Mouse (Mus musculus): ENCODE measurements at regions not wholly inside any gene's neighbourhood (a gene's known extent, or its start where the extent isn't known, plus 50 kb on each side); places are given as distances from the start of the nearest gene placed in this dataset.

- DNase-seq (ENCODE audit: extremely low spot score in 1 of 2, low spot score in 1 of 2), result no peak
These were observed 215.2 kb upstream of the Mocs1 start for GRCm38 (mm10) chr17:49212918-49213317.

GRCm38 (mm10) chr17:49215281-49215680 lies 212.9 kb upstream of the Mocs1 start:
- DNase-seq (ENCODE audit: extremely low spot score in 1 of 2, low spot score in 1 of 2), result no peak

- DNase-seq (ENCODE audit: extremely low spot score in 1 of 2, low spot score in 1 of 2), result peak in 1 of 2 experiments; percentile 68
These were observed 208.5 kb upstream of the Mocs1 start for GRCm38 (mm10) chr17:49219512-49220197.

- DNase-seq (ENCODE audit: extremely low spot score in 1 of 2, low spot score in 1 of 2), result no peak
These were observed 204.9 kb upstream of the Mocs1 start for GRCm38 (mm10) chr17:49223212-49223611.

GRCm38 (mm10) chr17:49223651-49224050 lies 204.5 kb upstream of the Mocs1 start:
- peak in 1 of 2 experiments; percentile 32 for DNase-seq (ENCODE audit: extremely low spot score in 1 of 2, low spot score in 1 of 2)

DNA sequence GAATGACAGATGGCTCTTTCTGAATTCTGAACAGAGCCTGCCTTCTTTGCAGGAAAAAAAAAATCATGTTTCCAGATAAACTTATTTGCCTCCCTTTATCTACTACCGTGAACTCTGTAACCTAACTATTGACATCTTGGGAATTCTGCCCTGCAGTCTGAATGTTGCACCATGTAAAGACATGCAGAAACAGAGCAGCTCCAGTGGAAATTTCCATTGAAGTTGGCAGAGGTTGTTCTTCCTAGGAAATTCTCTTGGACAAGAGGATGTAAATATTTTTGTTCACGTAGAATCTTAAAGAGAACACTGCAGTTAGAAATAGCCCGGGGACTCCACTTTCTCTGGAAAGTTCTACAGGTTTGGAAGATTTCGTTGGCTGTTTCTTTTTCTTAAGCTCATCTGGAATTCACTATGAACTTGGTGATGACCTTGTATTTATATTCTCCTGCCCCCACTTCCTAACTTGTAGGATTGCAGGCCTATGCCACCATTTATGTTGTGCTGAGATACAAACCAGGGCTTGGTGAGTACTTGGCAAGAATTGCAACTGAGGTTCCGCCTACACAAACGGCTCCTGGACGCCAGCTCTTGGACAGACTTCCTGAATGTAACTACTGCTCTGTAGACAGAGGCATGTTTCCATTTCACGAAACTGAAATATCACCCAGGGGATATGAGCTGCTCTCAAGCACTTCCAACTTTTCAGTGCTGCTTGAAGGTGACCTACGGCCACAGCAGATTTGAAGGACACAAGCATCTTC lies 202.7 kb upstream of the Mocs1 start:
- DNase-seq (ENCODE audit: extremely low spot score in 1 of 2, low spot score in 1 of 2), result peak in 1 of 2 experiments; percentile 71

GRCm38 (mm10) chr17:49226016-49226400 lies 202.2 kb upstream of the Mocs1 start:
- no peak for DNase-seq (ENCODE audit: extremely low spot score in 1 of 2, low spot score in 1 of 2)

DNA sequence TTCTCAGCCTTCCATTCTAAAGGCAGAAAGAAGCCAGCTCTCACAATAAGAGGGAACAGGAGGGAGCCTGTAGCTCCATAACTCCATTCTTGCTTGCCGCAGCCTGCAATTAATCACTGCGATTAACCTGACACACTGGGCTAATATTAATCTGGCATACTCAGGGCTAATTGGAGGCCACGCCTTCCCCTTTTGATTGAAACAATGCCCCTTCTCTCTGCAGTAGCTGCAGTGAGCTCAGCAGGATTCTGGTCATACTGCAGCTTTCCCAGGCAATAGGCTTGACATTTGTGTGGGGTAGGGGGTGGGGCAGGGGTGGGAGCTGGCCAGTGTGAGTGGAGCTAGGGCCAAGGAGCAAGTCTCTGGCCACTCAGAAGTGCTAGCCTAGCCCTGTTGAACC lies 196.9 kb upstream of the Mocs1 start:
- DNase-seq (ENCODE audit: extremely low spot score in 1 of 2, low spot score in 1 of 2), result no peak

- no peak for DNase-seq (ENCODE audit: extremely low spot score in 1 of 2, low spot score in 1 of 2)
These were observed 188.1 kb upstream of the Mocs1 start for GRCm38 (mm10) chr17:49240097-49240496.

- peak in 1 of 2 experiments; percentile 38 for DNase-seq (ENCODE audit: extremely low spot score in 1 of 2, low spot score in 1 of 2)
These were observed 184.7 kb upstream of the Mocs1 start for GRCm38 (mm10) chr17:49243419-49243818.

DNA sequence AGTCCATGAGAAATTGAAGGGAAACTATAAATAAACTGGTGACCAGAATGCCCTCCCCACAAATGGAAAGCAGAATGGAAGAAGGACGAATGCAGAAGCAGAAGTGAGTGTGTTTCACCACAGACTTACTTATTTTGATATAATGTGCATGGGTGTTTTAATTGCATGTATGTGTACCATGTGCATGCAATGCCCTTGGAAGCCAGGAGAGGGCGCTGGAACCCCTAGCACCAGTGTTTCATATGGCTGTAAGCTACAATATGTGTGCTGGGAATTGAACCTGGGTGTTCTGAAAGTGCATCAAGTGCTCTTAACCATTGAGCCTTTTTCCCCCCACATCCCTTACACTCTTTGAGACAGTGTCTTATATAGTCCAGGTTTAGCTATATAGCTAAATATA lies 183.1 kb upstream of the Mocs1 start:
- no peak for DNase-seq (ENCODE audit: extremely low spot score in 1 of 2, low spot score in 1 of 2)

DNA sequence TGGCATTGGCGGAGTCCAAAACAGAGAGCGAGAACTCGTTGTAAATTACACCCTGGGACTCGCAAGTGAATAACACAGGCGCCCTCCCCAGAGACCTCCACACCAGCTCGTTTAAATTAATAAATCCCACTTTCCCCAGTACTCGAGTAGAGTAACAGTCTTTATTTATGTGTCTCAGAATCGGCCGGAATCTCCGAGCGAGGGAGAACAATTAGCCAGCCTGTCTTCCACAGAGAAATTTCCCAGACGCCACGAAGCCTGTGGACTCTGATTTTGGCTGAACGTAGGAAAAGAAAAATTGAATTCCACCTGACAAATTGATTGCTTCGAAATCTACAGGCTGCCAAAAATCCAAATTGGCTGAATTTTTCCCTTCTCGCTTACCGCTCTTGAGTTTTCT lies 180.9 kb upstream of the Mocs1 start:
- DNase-seq (ENCODE audit: extremely low spot score in 1 of 2, low spot score in 1 of 2), result no peak

DNA sequence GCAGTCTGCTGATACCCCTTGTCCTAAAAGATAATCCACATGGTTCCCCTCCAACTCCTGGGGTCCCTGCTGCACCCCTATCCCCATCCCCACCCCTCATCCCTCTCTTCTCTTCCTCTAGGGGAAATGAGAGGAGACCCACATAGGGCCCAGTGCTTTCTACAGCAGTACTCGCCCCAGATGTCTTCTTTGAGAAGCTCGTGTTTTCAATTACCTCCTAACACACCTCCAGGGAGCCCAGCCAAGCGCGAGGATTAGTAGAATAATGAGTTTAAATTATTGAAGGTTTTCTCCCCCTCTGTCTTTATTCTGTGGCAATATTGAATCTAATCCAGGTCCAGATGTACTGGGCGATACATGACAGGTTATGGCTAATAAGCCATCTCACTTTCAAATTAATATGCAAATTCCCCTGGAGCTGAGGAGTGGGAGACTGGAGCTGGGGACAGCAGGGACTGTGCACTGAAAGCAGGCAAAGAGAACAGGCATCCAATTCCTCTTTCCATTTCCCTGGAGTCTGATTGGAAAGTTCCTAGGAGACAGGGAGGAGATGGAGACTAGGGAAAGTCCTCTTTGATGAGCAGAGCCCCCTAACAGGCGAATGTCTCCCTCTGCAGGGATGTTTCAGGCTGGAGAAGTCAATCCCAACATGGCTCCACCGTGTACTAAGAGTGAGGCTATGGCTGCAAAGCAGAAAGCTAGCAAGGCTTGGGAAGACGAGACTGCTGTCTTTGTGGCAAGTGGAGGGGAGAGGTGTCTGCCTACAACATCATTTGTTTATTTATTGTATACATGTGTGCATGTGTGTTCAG lies 177.2 kb upstream of the Mocs1 start:
- no peak for DNase-seq (ENCODE audit: extremely low spot score in 1 of 2, low spot score in 1 of 2)

- DNase-seq (ENCODE audit: extremely low spot score in 1 of 2, low spot score in 1 of 2), result no peak
These were observed 175.9 kb upstream of the Mocs1 start for GRCm38 (mm10) chr17:49252271-49252670.

DNA sequence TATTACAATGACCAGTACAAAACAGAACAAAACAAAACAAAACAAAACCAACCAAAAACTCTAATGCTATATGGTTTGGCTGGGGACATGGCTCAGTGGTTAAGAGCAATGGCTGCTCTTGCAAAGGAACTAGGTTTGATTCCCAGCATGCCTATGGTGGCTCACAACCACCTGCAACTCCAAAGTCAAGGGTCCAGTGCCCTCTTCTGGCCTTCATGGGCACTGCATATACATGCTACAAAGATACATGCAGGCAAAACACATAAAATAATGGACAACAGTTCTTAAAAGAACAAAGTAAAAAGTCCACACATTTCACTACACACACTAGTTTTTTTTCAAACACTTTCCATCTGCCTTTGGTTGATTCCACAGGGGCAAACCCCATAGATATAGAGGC lies 169.7 kb upstream of the Mocs1 start:
- DNase-seq (ENCODE audit: extremely low spot score in 1 of 2, low spot score in 1 of 2), result no peak

DNA sequence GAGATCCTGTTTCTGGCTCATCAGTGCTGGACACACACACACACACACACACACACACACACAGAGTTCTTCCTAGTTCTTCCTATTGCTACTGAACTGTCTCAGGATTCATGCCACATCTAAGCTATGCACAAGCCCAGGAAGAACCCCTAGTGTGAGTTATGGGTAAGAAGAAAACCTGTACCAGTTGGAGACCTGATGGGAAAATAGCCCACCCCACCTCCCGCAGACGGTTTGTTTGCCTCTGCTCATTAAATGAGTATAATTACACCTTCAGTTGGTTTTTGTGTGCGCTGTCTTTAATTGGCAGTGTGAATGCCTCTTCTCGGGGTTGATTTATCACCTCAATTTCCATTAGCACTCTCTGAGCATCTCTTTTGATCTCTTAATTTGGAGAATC lies 165.8 kb upstream of the Mocs1 start:
- no peak for DNase-seq (ENCODE audit: extremely low spot score in 1 of 2, low spot score in 1 of 2)

GRCm38 (mm10) chr17:49266343-49266742 lies 161.8 kb upstream of the Mocs1 start:
- no peak for DNase-seq (ENCODE audit: extremely low spot score in 1 of 2, low spot score in 1 of 2)

DNA sequence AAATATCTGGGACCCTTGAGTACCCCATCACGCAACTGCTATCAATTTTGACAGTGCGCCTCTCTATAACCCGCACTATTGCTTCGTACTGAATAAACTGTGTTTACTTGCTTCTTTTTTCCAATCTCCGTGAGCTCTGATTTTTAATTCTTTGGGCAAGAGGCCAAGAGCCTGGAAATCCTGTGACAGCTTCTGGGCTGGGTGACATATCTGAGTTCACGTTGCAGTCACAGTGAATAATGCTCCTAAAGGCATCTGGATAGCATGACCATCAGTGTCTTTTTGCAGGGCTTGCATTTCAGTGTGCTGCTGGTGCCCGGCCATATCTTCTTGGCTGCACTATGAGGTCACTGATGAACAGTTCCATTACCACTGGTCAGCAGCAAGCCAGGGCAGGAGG lies 158.2 kb upstream of the Mocs1 start:
- no peak for DNase-seq (ENCODE audit: extremely low spot score in 1 of 2, low spot score in 1 of 2)

DNA sequence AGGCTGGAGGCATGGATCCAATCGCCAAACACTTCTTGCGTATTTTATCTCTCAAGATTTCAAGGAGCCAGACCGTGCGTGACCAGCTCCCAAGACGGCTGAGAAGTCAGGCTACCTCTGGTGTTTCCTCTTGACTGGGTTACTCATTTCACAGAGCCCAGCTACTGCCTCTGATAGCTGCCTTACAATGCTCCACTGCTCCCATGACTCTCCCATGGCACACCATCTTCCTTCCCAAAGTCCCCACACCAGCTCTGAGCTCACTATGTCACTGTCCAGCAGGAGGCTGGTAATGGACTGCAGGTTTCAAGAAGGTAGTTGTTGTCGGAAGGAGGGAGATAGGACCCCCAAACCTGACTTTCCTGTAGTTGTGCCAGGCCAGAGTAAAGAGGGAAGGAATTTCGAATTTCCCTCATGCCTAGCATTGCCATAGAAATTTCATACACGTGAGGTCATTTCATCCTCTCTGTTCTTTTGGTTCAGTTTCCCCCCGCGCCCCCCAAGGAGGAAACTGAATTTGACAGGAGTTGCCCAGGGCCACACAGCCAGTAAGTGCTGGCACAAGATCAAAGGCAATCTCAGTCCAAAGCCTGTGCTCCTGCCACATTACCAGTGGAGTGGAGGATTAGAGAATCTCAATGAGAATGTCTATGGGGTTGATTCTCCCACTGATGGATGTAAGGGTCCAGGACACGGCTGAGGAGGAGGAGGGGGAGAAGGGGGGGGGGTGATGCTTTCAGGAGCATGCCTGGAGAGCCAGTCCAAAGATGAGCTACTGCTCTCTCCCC lies 155.3 kb upstream of the Mocs1 start:
- no peak for DNase-seq (ENCODE audit: extremely low spot score in 1 of 2, low spot score in 1 of 2)

DNA sequence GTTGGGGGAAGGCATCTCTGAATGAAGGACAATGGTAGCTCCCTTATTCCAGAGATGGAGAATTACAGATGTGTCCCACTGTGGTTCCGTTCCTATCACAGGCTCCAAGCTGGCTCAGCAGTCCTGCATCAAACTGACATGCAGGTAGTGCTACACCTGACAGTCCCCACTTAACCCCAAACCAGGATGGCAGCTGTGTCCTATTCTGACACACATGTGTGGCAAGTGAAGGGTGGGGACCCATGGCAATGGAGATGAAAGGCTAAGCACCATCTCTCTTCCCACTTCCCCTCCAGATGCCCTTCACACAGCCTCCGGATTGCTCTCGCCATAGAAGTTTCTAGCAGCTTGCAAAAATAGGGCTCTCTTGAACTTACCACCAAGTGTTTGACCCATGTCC lies 153.2 kb upstream of the Mocs1 start:
- DNase-seq (ENCODE audit: extremely low spot score in 1 of 2, low spot score in 1 of 2), result no peak

DNA sequence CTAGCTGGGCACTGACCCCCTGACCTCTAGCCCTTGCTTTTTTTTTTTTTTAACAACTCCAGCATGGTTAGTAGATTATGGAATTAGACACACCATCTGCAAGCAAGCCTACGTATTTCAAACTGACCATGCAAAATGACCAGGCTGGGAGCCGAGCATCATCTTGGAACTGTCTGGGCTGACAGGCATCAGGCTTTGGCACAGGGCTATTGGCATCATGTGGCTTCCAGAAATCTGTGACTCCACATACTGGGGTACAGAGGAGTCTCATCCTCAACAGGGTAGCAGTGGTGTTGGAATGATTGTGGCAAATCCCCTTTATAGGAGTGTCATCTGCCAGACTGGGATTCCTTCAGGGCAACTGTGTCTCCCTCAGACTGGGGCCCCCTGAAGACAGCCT lies 152.7 kb upstream of the Mocs1 start:
- DNase-seq (ENCODE audit: extremely low spot score in 1 of 2, low spot score in 1 of 2), result no peak
